ENCODE assay signal across 27 mouse cellular contexts in the genomic region with DNA sequence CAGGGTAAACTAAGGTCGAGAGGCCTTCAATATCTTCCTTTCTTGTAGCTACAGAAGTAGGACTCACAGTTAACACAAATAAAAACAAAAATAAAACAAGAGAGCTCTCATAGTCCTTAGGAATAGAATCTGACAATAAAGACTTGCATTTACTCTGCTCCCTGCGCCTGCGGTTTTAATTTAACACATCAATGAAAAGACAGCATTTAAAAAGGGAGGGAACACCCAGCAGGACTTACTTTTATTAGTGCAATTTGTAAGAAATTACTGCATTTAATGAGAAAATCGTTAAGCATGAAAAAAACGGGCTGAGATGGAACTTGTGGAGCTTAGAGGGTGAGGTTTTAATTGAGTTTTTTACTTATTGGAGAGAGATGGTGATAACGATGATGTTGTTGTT.
DNase-seq lines count a peak whose midpoint lies in the region; ATAC-seq and TF ChIP-seq lines count a peak whose summit lies in the region.
"Had no signal": no experiment of that assay in that cellular context is flagged by ENCODE, and none has a peak within 500 bp of the region (broad histone marks: within the 10 kb centered on the region; RNA-seq: fewer than 3 reads in every experiment).

No protein-coding gene starts in this region.

- ATAC-seq in forebrain, embryonic 15.5 days (replicated peaks): no peak
- ATAC-seq in forebrain, embryonic 13.5 days: no peak
- no peak for ATAC-seq in hindbrain, embryonic 13.5 days (ENCODE audit: low FRiP score)
- no peak for ATAC-seq in hindbrain, embryonic 11.5 days (ENCODE audit: low FRiP score)
- no peak for ATAC-seq in midbrain, embryonic 11.5 days (ENCODE audit: low FRiP score)
- no peak for ATAC-seq in midbrain, postnatal 0 days (ENCODE audit: low FRiP score)
- ATAC-seq in neural tube, embryonic 15.5 days (ENCODE audit: low FRiP score): peak; percentile 52; the same call in 1 of the 2 replicates
- ATAC-seq in cerebellum, adult (ENCODE audit: insufficient number of reproducible peaks, low FRiP score, low TSS enrichment): no peak
- ATAC-seq: activated CD4-positive, CD25-positive, alpha-beta regulatory T cell, adult 4 months; inflammation-experienced regulatory T-cells, adult 6 months; intestine, embryonic 16.5 days had no signal

- H3K4me3 ChIP-seq in forebrain, embryonic 15.5 days: no peak overlapping the region
- no peak overlapping the region for H3K4me3 ChIP-seq in forebrain, embryonic 13.5 days
- no peak overlapping the region for H3K4me3 ChIP-seq in hindbrain, embryonic 13.5 days
- H3K4me3 ChIP-seq in hindbrain, embryonic 11.5 days (ENCODE audit: low read depth, low read length): no peak overlapping the region
- H3K4me3 ChIP-seq in midbrain, embryonic 11.5 days (ENCODE audit: low read depth, low read length): no peak overlapping the region
- H3K4me3 ChIP-seq in midbrain, postnatal 0 days (ENCODE audit: low read depth, low read length): no peak overlapping the region
- no peak overlapping the region for H3K4me3 ChIP-seq in neural tube, embryonic 15.5 days (replicated peaks)
- H3K4me3 ChIP-seq: forebrain, embryonic 10.5 days; heart, adult 2 months; heart, embryonic 10.5 days; heart, embryonic 13.5 days; hindbrain, embryonic 12.5 days had no signal

- H3K9ac ChIP-seq in forebrain, embryonic 15.5 days (replicated peaks): no peak overlapping the region
- no peak overlapping the region for H3K9ac ChIP-seq in forebrain, embryonic 13.5 days
- H3K9ac ChIP-seq in hindbrain, embryonic 13.5 days: no peak overlapping the region
- H3K9ac ChIP-seq in hindbrain, embryonic 11.5 days (ENCODE audit: low read depth, low read length): no peak overlapping the region
- no peak overlapping the region for H3K9ac ChIP-seq in midbrain, embryonic 11.5 days (ENCODE audit: low read length)
- no peak overlapping the region for H3K9ac ChIP-seq in midbrain, postnatal 0 days (replicated peaks; ENCODE audit: low read length, poor library complexity, severe bottlenecking)
- H3K9ac ChIP-seq in neural tube, embryonic 15.5 days (replicated peaks): no peak overlapping the region
- H3K9ac ChIP-seq: heart, embryonic 13.5 days; hindbrain, embryonic 12.5 days had no signal

- no peak overlapping the region for H3K4me2 ChIP-seq in forebrain, embryonic 15.5 days (replicated peaks)
- no peak overlapping the region for H3K4me2 ChIP-seq in forebrain, embryonic 13.5 days
- no peak overlapping the region for H3K4me2 ChIP-seq in hindbrain, embryonic 13.5 days
- H3K4me2 ChIP-seq in hindbrain, embryonic 11.5 days (replicated peaks; ENCODE audit: low read depth, low read length): no peak overlapping the region
- H3K4me2 ChIP-seq in midbrain, embryonic 11.5 days: no peak overlapping the region
- no peak overlapping the region for H3K4me2 ChIP-seq in midbrain, postnatal 0 days (ENCODE audit: low read depth, low read length, poor library complexity, severe bottlenecking)
- H3K4me2 ChIP-seq in neural tube, embryonic 15.5 days: no peak overlapping the region
- H3K4me2 ChIP-seq: heart, embryonic 13.5 days; hindbrain, embryonic 12.5 days had no signal

- peaks cover 16% of the 10 kb centered on the region for H3K4me1 ChIP-seq in forebrain, embryonic 15.5 days
- H3K4me1 ChIP-seq in forebrain, embryonic 13.5 days: 0 out of 2 replicates have a peak, but pooled peaks cover 6% of the 10 kb centered on the region
- 0 out of 2 replicates have a peak, but pooled peaks cover 4% of the 10 kb centered on the region for H3K4me1 ChIP-seq in hindbrain, embryonic 13.5 days (replicated peaks)
- no peaks in the 10 kb centered on the region for H3K4me1 ChIP-seq in hindbrain, embryonic 11.5 days (replicated peaks; ENCODE audit: control insufficient read depth, insufficient read depth, low read length)
- H3K4me1 ChIP-seq in midbrain, embryonic 11.5 days (ENCODE audit: control insufficient read depth, insufficient read depth, low read length): no peaks in the 10 kb centered on the region
- H3K4me1 ChIP-seq in midbrain, postnatal 0 days (ENCODE audit: insufficient read depth, low read length): no peaks in the 10 kb centered on the region
- 0 out of 2 replicates have a peak, but pooled peaks cover 7% of the 10 kb centered on the region for H3K4me1 ChIP-seq in neural tube, embryonic 15.5 days
- H3K4me1 ChIP-seq: heart, embryonic 10.5 days; heart, embryonic 13.5 days; hindbrain, embryonic 12.5 days had no signal

- peak overlapping the region; percentile 65 for H3K27ac ChIP-seq in forebrain, embryonic 15.5 days (replicated peaks)
- H3K27ac ChIP-seq in forebrain, embryonic 13.5 days: no peak overlapping the region
- H3K27ac ChIP-seq in hindbrain, embryonic 13.5 days: 0 out of 2 replicates have a peak overlapping the region, but pooled peaks have one; percentile 25
- no peak overlapping the region for H3K27ac ChIP-seq in hindbrain, embryonic 11.5 days (ENCODE audit: low read depth, low read length)
- no peak overlapping the region for H3K27ac ChIP-seq in midbrain, embryonic 11.5 days (ENCODE audit: low read depth, low read length)
- no peak overlapping the region for H3K27ac ChIP-seq in midbrain, postnatal 0 days (ENCODE audit: low read depth, low read length)
- peak overlapping the region; percentile 10; the same call in 1 of the 2 replicates for H3K27ac ChIP-seq in neural tube, embryonic 15.5 days (replicated peaks)
- H3K27ac ChIP-seq: forebrain, embryonic 10.5 days; heart, adult 2 months; heart, embryonic 10.5 days; heart, embryonic 13.5 days; hindbrain, embryonic 12.5 days had no signal

- DNase-seq in hindbrain, embryonic 11.5 days (ENCODE audit: low spot score): no peak
- DNase-seq in midbrain, embryonic 11.5 days (ENCODE audit: low spot score, missing footprints): peak; percentile 54
- no peak for DNase-seq in midbrain, postnatal 0 days (ENCODE audit: low spot score)
- DNase-seq: adrenal gland, postnatal 10 days; adrenal gland, postnatal 36 days; cerebellum, adult 11-12 months; cerebellum, adult 8-10 months; cerebellum, postnatal 10 days; cerebellum, postnatal 36 days; gastrocnemius, postnatal 10 days; gastrocnemius, postnatal 36 days; heart, adult 2 months; heart, postnatal 14 days; heart, postnatal 4 days; kidney, adult 18-20 months had no signal

- H3K9me3 ChIP-seq in forebrain, embryonic 15.5 days: no peaks in the 10 kb centered on the region
- no peaks in the 10 kb centered on the region for H3K9me3 ChIP-seq in forebrain, embryonic 13.5 days (replicated peaks)
- H3K9me3 ChIP-seq in hindbrain, embryonic 13.5 days: no peaks in the 10 kb centered on the region
- no peaks in the 10 kb centered on the region for H3K9me3 ChIP-seq in hindbrain, embryonic 11.5 days (ENCODE audit: control insufficient read depth, low read length)
- no peaks in the 10 kb centered on the region for H3K9me3 ChIP-seq in midbrain, embryonic 11.5 days (ENCODE audit: control insufficient read depth, low read length)
- H3K9me3 ChIP-seq in midbrain, postnatal 0 days (ENCODE audit: low read length): no peaks in the 10 kb centered on the region
- no peaks in the 10 kb centered on the region for H3K9me3 ChIP-seq in neural tube, embryonic 15.5 days (replicated peaks)
- H3K9me3 ChIP-seq: forebrain, embryonic 10.5 days; heart, embryonic 10.5 days; hindbrain, embryonic 12.5 days had no signal

- no peaks in the 10 kb centered on the region for H3K36me3 ChIP-seq in forebrain, embryonic 15.5 days
- H3K36me3 ChIP-seq in forebrain, embryonic 13.5 days (ENCODE audit: poor library complexity, severe bottlenecking): peaks cover 4% of the 10 kb centered on the region; the same call in 1 of the 2 replicates
- no peaks in the 10 kb centered on the region for H3K36me3 ChIP-seq in hindbrain, embryonic 13.5 days
- no peaks in the 10 kb centered on the region for H3K36me3 ChIP-seq in hindbrain, embryonic 11.5 days (ENCODE audit: control insufficient read depth, insufficient read depth, low read length)
- H3K36me3 ChIP-seq in midbrain, embryonic 11.5 days (ENCODE audit: control insufficient read depth, insufficient read depth, low read length): no peaks in the 10 kb centered on the region; the same call in 1 of the 2 replicates
- H3K36me3 ChIP-seq in midbrain, postnatal 0 days (ENCODE audit: insufficient read depth, low read length): no peaks in the 10 kb centered on the region
- H3K36me3 ChIP-seq in neural tube, embryonic 15.5 days: no peaks in the 10 kb centered on the region
- H3K36me3 ChIP-seq: hindbrain, embryonic 12.5 days had no signal

- 13% methylated on average over 6 of the region's 6 CpGs for WGBS in forebrain, embryonic 15.5 days
- WGBS in forebrain, embryonic 13.5 days: 16% methylated on average over 6 of the region's 6 CpGs
- WGBS in hindbrain, embryonic 13.5 days: 60% methylated on average over 6 of the region's 6 CpGs
- 78% methylated on average over 6 of the region's 6 CpGs for WGBS in hindbrain, embryonic 11.5 days
- WGBS in midbrain, embryonic 11.5 days: 63% methylated on average over 6 of the region's 6 CpGs
- 60% methylated on average over 6 of the region's 6 CpGs for WGBS in midbrain, postnatal 0 days
- 22% methylated on average over 6 of the region's 6 CpGs for WGBS in neural tube, embryonic 15.5 days

- TF ChIP-seq CTCF in midbrain, postnatal 0 days (IDR thresholded peaks at IDR 0.05): no peak

- H3K27me3 ChIP-seq in forebrain, embryonic 15.5 days: no peaks in the 10 kb centered on the region
- H3K27me3 ChIP-seq in forebrain, embryonic 13.5 days: no peaks in the 10 kb centered on the region
- H3K27me3 ChIP-seq in hindbrain, embryonic 13.5 days: no peaks in the 10 kb centered on the region
- no peaks in the 10 kb centered on the region for H3K27me3 ChIP-seq in hindbrain, embryonic 11.5 days (ENCODE audit: control insufficient read depth, insufficient read depth, low read length)
- no peaks in the 10 kb centered on the region for H3K27me3 ChIP-seq in midbrain, embryonic 11.5 days (ENCODE audit: control insufficient read depth, insufficient read depth, low read length)
- no peaks in the 10 kb centered on the region for H3K27me3 ChIP-seq in midbrain, postnatal 0 days (ENCODE audit: insufficient read depth, low read length)
- no peaks in the 10 kb centered on the region for H3K27me3 ChIP-seq in neural tube, embryonic 15.5 days (replicated peaks)
- H3K27me3 ChIP-seq: heart, embryonic 13.5 days; hindbrain, embryonic 12.5 days had no signal

Comparison
In these comparisons a context has a peak if more than half of its experiments do, and no peak if none do; other contexts are left out.
1. H3K27ac ChIP-seq: peak in forebrain, embryonic 15.5 days (single experiment), hindbrain, embryonic 13.5 days (single experiment) and neural tube, embryonic 15.5 days (single experiment); none in forebrain, embryonic 13.5 days (single experiment), hindbrain, embryonic 11.5 days (single experiment), midbrain, embryonic 11.5 days (single experiment) and midbrain, postnatal 0 days (single experiment).